Mouse (Mus musculus) bone marrow macrophage, adult 2 months (primary cell): ENCODE measurements around the gene Tpst1. TPM values are rescaled to one million over a fixed set of nuclear protein-coding genes. Genes with fewer than 3 reads are reported as not detected.

Source experiments
- H3K27ac ChIP-seq: 2 replicates; pipeline ENCODE4 v1.5.1; 2012; ENCODE audit warnings: low read depth, low read length; ENCODE audit not compliant: insufficient read depth
- H3K4me1 ChIP-seq: 2 replicates; pipeline ENCODE4 v1.6.1; 2012; ENCODE audit warnings: low read length; ENCODE audit not compliant: control insufficient read depth, insufficient read depth
- H3K4me3 ChIP-seq: 2 replicates; pipeline ENCODE4 v1.5.1; 2012; ENCODE audit warnings: mild to moderate bottlenecking, low read length, moderate library complexity; ENCODE audit not compliant: insufficient read depth
- CTCF ChIP-seq: IDR thresholded peaks from 2 replicates; pipeline ENCODE4 v1.5.1; 2012; ENCODE audit warnings: low read depth, mild to moderate bottlenecking, low read length, moderate library complexity
- POLR2A ChIP-seq: IDR thresholded peaks from 2 replicates; pipeline ENCODE4 v1.6.1; 2012; ENCODE audit warnings: mild to moderate bottlenecking, low read depth, low read length, borderline replicate concordance
- polyA plus RNA-seq: library from polyadenylated mRNA; stranded (reverse); fragments of >200 nt; gene quantifications from 2 replicates; pipeline ENCODE4 v1.2.4, GENCODE M21; 2012; ENCODE audit not compliant: missing spikeins, insufficient read depth, insufficient read length

Tpst1 gene
- polyA plus RNA-seq, 1 experiment, result 14.7 TPM

DNA sequence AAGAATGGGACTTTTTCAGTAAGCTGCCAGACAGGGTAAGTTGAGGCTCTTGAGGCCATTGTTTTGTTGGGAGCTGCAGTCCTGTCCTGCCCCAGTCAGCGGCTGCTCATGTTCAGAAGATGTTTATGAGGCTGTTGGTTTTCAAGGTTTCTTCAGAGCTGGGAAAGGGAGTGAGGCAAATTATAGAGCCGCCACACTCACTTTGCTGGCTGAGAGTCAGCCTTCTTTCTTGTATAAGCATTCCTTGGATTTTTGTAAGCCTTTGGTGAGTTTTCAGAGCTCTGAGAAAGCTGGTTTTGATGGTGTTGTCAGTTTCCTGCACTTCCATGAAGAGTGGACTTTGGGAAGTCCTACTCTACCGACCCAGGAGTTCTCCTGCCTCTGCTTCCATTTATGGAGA is 11.1 kb downstream of the Tpst1 start:
- no peak for TF ChIP-seq CTCF
- no peak for TF ChIP-seq POLR2A
- no peak overlapping the region for H3K4me3 ChIP-seq
- H3K27ac ChIP-seq, result no peak overlapping the region
- H3K4me1 ChIP-seq, result peaks cover 24% of the 10 kb centered on the region

DNA sequence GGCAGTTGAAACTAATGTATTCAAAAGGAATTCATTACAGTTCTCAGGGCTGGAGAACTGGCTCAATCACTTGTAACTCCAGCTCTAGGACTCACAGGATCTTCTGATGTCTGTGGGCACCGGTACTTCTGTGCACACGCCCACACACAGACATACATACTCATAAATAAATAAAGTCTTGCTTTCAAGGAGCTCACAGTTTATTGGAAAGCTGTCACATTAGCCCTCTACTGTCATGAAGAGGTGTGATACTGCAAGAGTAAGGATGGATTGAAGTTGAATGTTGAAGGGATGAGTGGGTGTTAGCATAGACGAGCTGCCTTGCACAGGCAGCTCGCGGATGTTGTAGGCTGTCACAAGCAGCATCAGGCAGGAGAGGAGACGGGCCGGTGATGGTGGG is 14.9 kb downstream of the Tpst1 start:
- TF ChIP-seq POLR2A, result no peak
- no peak for TF ChIP-seq CTCF
- H3K4me3 ChIP-seq, result no peak overlapping the region
- H3K27ac ChIP-seq, result no peak overlapping the region
- peaks cover 37% of the 10 kb centered on the region for H3K4me1 ChIP-seq

DNA sequence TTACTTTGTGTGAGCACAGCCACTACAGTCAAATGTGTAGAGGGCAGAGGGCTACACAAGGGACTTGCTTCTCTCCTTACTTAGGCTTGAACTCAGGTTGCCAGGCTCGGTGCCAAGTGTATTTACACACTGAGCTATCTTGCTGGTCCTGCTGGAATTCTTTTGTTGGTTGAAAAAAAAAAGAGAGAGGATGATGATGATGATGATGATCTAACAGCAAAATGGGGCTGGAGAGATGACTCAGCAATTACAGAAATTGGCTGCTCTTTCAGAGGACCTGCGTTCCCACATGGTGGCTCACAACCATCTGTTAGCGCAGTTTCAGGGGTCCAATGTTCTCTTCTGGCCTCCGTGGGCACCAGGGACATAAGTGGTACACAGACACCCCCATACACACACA is 15.5 kb downstream of the Tpst1 start:
- Histone ChIP-seq H3K4me3 (no peak overlapping the region), H3K4me1 (peaks cover 37% of the 10 kb centered on the region), H3K27ac (0 out of 2 replicates have a peak overlapping the region, but pooled peaks have one; percentile 91)
- TF ChIP-seq POLR2A, result no peak
- TF ChIP-seq CTCF, result no peak

DNA sequence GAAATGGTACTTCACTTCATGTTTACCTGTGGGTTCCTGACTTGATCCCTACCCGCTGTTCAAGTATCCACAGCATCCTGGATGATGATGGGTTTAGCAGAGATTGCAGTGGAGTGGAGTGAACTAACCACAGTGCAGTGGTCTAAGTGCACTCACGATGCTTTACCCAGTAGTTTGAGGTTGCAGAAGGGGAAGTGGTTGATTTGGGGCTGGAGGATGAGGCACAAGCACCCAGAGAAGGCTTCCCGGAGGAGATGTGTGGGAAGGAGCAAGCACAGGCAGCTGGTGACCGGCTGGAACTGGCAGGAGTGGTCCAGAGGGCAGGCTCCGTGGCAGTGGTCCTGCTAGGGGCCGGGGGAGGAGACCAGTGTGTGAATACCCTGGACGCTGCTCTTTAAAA is 16.1 kb downstream of the Tpst1 start:
- TF ChIP-seq POLR2A (no peak), CTCF (no peak)
- H3K27ac ChIP-seq, result peak overlapping the region; percentile 91
- peaks cover 37% of the 10 kb centered on the region for H3K4me1 ChIP-seq
- H3K4me3 ChIP-seq, result peak overlapping the region; percentile 39

DNA sequence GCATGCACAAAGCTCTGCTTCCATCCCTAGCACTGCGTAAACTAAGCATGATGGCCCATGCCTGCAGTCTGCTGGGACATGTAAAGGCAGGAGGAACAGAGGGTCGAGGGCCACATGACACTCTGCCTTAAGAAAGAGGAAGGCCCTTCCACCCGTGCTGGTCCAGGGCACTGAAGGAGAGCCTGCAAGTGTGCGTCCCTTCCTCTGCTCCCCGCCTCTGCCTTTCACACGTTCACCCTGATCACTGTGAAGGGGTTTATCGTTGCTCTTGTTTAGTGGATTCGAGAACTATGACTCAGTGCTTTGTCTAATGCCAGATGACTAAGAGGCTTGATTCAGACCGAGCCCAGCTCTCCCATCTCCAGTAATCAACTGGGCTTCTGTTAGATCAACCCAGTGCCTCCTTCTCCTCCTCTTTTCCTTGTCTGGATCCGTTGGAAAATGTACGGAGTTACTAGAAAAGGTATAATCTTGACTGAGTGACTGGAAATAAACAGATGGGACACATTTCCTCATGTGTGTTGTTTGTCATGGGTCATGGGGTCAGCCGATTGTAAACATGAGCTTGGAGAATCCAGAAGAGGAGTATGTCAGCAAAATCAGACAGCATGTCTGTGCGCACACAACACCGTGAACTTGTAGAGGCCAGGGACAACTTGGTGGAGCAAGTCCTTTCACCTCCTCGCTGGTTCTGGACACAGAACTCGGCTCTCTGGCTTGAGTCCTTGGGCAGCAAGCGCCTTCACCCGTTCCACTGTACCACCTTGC is 16.7 kb downstream of the Tpst1 start:
- H3K4me1 ChIP-seq, result peaks cover 37% of the 10 kb centered on the region
- TF ChIP-seq POLR2A (no peak), CTCF (no peak)
- peak overlapping the region; percentile 91 for H3K27ac ChIP-seq
- peak overlapping the region; percentile 39 for H3K4me3 ChIP-seq

DNA sequence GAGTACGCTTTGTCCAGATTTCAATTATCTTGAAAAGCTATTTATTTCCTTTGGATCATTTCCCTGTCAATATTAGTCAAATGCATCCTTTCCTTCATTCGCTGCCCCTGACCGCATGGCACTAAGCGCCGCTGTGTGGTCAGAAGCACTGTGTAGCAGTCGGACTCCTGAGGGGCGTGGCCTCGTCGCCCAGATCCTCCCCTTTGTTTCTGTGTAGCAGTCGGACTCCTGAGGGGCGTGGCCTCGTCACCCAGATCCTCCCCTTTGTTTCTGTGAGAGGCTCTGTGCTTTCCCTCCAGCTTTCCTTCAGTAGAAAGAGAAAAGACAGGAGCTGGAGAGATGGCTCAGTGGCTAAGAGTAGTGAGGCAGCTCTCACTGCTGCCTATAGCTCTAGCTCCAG is 23.6 kb downstream of the Tpst1 start:
- Histone ChIP-seq H3K27ac (no peak overlapping the region), H3K4me3 (no peak overlapping the region), H3K4me1 (peaks cover 19% of the 10 kb centered on the region)
- TF ChIP-seq CTCF (peak; percentile 46; the same call in 1 of the 2 replicates), POLR2A (no peak)

DNA sequence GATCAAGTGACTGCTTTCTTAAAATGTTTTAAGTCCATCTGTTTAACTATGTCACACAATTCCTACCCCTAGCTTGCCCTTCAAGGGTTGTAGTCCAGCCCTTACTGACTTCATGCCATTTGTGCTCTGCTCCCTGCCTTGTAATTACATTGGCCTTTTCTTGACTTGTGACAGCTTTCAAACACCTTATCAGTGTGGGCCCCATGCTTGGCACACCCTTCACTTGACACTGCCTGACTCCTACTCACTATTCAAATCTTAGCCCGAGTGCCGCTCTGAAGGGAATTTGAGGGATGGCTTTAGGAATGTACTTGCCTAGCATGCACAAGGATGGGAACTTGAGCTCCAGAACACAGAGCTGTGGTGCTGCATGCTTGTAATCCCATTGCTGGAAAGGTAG is 24.7 kb downstream of the Tpst1 start:
- peaks cover 11% of the 10 kb centered on the region for H3K4me1 ChIP-seq
- H3K4me3 ChIP-seq, result no peak overlapping the region
- H3K27ac ChIP-seq, result no peak overlapping the region
- TF ChIP-seq CTCF, result no peak
- TF ChIP-seq POLR2A, result no peak

DNA sequence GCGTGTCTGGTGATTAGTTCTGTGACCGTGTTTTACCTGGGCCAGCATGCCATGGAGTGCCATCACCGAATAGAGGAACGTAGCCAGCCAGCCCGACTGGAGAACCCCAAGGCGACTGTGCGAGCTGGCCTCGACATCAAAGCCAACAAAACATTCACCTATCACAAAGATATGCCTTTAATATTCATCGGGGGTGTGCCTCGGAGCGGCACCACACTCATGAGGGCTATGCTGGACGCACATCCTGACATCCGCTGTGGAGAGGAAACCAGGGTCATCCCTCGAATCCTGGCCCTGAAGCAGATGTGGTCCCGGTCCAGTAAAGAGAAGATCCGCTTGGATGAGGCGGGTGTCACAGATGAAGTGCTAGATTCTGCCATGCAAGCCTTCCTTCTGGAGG is 28.6 kb downstream of the Tpst1 start:
- H3K27ac ChIP-seq, result no peak overlapping the region
- no peak for TF ChIP-seq CTCF
- no peak for TF ChIP-seq POLR2A
- H3K4me3 ChIP-seq, result no peak overlapping the region
- H3K4me1 ChIP-seq, result peaks cover 4% of the 10 kb centered on the region; the same call in 1 of the 2 replicates

DNA sequence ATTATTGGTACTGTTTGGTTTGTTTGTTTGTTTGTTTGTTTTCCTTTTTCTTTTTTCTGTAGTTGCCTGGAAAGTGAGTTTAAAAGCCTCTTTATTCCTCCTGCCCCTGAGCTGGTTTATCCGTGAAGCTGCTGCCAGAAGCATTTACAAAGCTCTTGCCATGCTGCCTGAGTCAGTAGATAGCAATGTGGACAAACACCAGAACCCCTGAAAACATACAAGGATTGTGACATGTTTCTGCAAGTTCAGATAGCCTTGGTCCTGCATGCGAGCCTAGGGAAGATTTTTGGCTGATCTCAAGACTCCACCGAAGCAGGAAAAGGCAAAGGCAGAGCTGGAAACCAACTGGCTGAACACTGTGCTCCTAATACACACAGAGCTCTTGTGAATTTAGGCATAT is 36.2 kb downstream of the Tpst1 start:
- Histone ChIP-seq H3K4me3 (no peak overlapping the region), H3K4me1 (no peaks in the 10 kb centered on the region), H3K27ac (no peak overlapping the region)
- no peak for TF ChIP-seq POLR2A
- no peak for TF ChIP-seq CTCF

DNA sequence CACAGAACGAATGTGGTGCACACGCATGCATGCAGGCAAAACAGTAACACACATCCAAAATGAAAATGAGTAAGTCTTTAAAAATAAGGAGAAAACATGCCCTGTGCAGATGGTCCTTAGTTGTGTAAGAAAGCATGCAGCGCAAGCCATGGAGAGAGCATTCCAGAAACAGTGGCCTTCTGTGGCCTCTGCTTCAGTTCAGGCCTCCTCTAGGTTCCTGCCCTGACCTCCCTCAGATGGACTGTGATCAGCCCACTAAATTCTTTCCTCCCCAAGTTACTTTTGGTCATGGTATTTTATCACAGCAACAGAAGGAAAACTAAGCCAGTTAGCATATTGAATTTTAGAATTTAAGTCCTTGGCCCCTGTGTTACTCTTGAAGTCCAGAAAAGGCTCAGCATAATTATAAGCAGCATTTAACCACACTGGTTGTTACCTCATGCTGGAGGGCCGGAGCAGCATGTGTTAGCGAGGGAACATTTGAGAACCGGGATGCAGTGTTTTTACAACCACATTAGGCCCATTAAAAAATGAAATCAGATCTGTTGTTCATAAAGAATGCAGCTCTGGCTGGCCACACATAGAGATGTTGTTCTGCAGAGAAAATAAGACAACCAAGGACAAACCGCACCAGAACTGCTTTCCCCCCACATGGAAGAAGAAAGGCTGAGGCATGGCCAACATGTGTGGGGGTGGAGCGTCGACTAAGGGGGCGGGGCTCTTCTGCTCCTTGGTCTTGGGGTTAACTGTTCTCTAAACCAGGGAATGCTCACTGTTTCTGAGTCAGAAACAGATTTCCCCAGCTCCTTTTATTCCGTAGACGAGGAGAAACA is 37.7 kb downstream of the Tpst1 start:
- TF ChIP-seq POLR2A (no peak), CTCF (no peak)
- no peak overlapping the region for H3K27ac ChIP-seq

More for the DNA sequence above, 37.7 kb downstream of the Tpst1 start:
- no peaks in the 10 kb centered on the region for H3K4me1 ChIP-seq
- H3K4me3 ChIP-seq, result no peak overlapping the region
